Mouse (Mus musculus) liver, embryonic 14.5 days (tissue): ENCODE data around the gene Cfap44.
"Not testable (repeated sequence)": the region's sequence is repeated elsewhere in the genome, so short reads cannot be mapped to it uniquely, and the experiment has no call there.

Experiments used
- CTCF ChIP-seq: IDR thresholded peaks from 2 replicates; pipeline ENCODE4 v1.5.1; 2016; ENCODE audit warnings: antibody characterized with exemption, low read depth, control low read depth
- EP300 ChIP-seq: IDR thresholded peaks from 2 replicates; pipeline ENCODE4 v1.6.1; 2016; ENCODE audit warnings: antibody characterized with exemption, low read depth

DNA sequence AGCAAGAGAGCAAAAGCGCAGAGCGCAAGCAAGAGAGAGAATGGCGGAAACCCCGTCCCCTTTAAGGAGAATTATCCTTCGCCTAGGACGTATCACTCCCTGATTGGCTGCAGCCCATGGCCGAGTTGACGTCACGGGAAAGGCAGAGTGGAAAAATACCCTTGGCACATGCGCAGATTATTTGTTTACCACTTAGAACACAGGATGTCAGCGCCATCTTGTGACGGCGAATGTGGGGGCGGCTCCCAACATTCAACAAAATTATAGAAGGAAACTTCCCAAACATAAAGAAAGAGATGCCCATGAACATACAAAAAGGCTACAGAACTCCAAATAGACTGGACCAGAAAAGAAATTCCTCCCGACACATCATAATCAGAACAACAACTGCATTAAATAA is 47.3 kb downstream of the Cfap44 start:
- TF ChIP-seq CTCF, EP300: not testable (repeated sequence)
